Mouse (Mus musculus) CH12.LX (cell line): ENCODE results near the gene Wnt9b.

Experiments
- CHD1 ChIP-seq: IDR thresholded peaks from 2 replicates; pipeline ENCODE4 v1.6.1; 2012; ENCODE audit warnings: low read depth, low read length, improper control_type of control experiment, inconsistent platforms
- CTCF ChIP-seq, 2 experiments: IDR thresholded peaks in 1 of 2; conservative IDR thresholded peaks in 1 of 2; 2 replicates each; pipeline ENCODE4 v1.5.1; 2011 to 2012; ENCODE audit warnings: low read depth in 2 of 2, low read length in 2 of 2, improper control_type of control experiment in 1 of 2, inconsistent platforms in 1 of 2, mild to moderate bottlenecking in 1 of 2, moderate library complexity in 1 of 2
- ELF1 ChIP-seq: IDR thresholded peaks from 2 replicates; pipeline ENCODE4 v1.6.1; 2014; ENCODE audit warnings: low read depth, mild to moderate bottlenecking, inconsistent platforms, low read length, improper control_type of control experiment
- EP300 ChIP-seq: IDR thresholded peaks from 2 replicates; pipeline ENCODE4 v1.6.1; 2011; ENCODE audit warnings: low read length, improper control_type of control experiment
- HCFC1 ChIP-seq: IDR thresholded peaks from 2 replicates; pipeline ENCODE4 v1.6.1; 2012; ENCODE audit warnings: low read depth, mild to moderate bottlenecking, inconsistent platforms, low read length, improper control_type of control experiment
- KAT2A ChIP-seq: IDR thresholded peaks from 2 replicates; pipeline ENCODE4 v1.6.1; 2012; ENCODE audit warnings: low read length, improper control_type of control experiment, inconsistent platforms; ENCODE audit not compliant: insufficient replicate concordance
- MAZ ChIP-seq: IDR thresholded peaks from 2 replicates; pipeline ENCODE4 v1.6.1; 2012; ENCODE audit warnings: low read depth, mild to moderate bottlenecking, inconsistent platforms, low read length, improper control_type of control experiment, moderate library complexity
- POLR2A ChIP-seq: IDR thresholded peaks from 2 replicates; pipeline ENCODE4 v1.6.1; 2011; ENCODE audit warnings: low read depth, mild to moderate bottlenecking, improper control_type of control experiment, low read length
- SIN3A ChIP-seq: IDR thresholded peaks from 2 replicates; pipeline ENCODE4 v1.6.1; 2012; ENCODE audit warnings: low read length, improper control_type of control experiment, inconsistent platforms
- USF1 ChIP-seq: IDR thresholded peaks from 2 replicates; pipeline ENCODE4 v1.6.1; 2014; ENCODE audit warnings: low read depth, mild to moderate bottlenecking, inconsistent platforms, low read length, improper control_type of control experiment

- TF ChIP-seq POLR2A (no peak), CTCF (conservative IDR thresholded peaks at IDR 0.05 in 1 of 2, IDR thresholded peaks at IDR 0.05 in 1 of 2; ENCODE audit: low read depth in 2 of 2, low read length in 2 of 2) (no peak), CHD1 (no peak), HCFC1 (no peak), ELF1 (no peak), EP300 (no peak), SIN3A (no peak), KAT2A (no peak), MAZ (no peak), USF1 (no peak)
Observed at GRCm38 (mm10) chr11:103750612-103751011, 991 bp upstream of the Wnt9b start.
